Mouse (Mus musculus) testis, adult 2 months (tissue): Measurements from ENCODE around the gene Srm. TPM values are rescaled to one million over a fixed set of nuclear protein-coding genes. Genes with fewer than 3 reads are reported as not detected.
A peak's percentile ranks its signal among the peaks of the same experiment; 100 is the strongest.

Experiments
- H3K27ac ChIP-seq: fragments of 200-500 bp; 2 replicates; pipeline ENCODE4 v1.5.1; 2012; ENCODE audit warnings: low read depth, low read length; ENCODE audit not compliant: control insufficient read depth, insufficient read depth
- H3K27me3 ChIP-seq: fragments of 200-500 bp; 2 replicates; pipeline ENCODE4 v1.6.1; 2012; ENCODE audit warnings: mild to moderate bottlenecking, low read length, moderate library complexity; ENCODE audit not compliant: control insufficient read depth, insufficient read depth
- H3K36me3 ChIP-seq: fragments of 200-500 bp; 2 replicates; pipeline ENCODE4 v1.6.1; 2012; ENCODE audit warnings: mild to moderate bottlenecking, low read length; ENCODE audit not compliant: control insufficient read depth, insufficient read depth
- H3K4me1 ChIP-seq: fragments of 200-500 bp; 2 replicates; pipeline ENCODE4 v1.6.1; 2012; ENCODE audit warnings: low read length; ENCODE audit not compliant: control insufficient read depth, insufficient read depth
- H3K4me3 ChIP-seq: fragments of 200-500 bp; 2 replicates; pipeline ENCODE4 v1.5.1; 2012; ENCODE audit warnings: low read depth, mild to moderate bottlenecking, low read length, moderate library complexity, mixed read lengths; ENCODE audit not compliant: control insufficient read depth
- CTCF ChIP-seq: fragments of 200-500 bp; IDR thresholded peaks from 2 replicates; pipeline ENCODE4 v1.5.1; 2012; ENCODE audit warnings: low read depth, mild to moderate bottlenecking, inconsistent platforms, low read length, moderate library complexity; ENCODE audit not compliant: control insufficient read depth, insufficient read depth, insufficient replicate concordance
- POLR2A ChIP-seq: fragments of 200-500 bp; IDR thresholded peaks from 2 replicates; pipeline ENCODE4 v1.6.1; 2012; ENCODE audit warnings: low read depth, mild to moderate bottlenecking, inconsistent platforms, low read length, moderate library complexity; ENCODE audit not compliant: control insufficient read depth
- polyA plus RNA-seq: library from polyadenylated mRNA; depleted of rRNA; stranded (reverse); fragments of >200 nt; gene quantifications from 2 replicates; pipeline ENCODE4 v1.2.3, GENCODE M21; 2012

Srm gene
- polyA plus RNA-seq, 1 experiment: 11.1 TPM

GRCm38 (mm10) chr4:148625756-148626622 is 34.7 kb downstream of the Srm start:
- Histone ChIP-seq H3K36me3 (peaks cover 7% of the 10 kb centered on the region), H3K27me3 (no peaks in the 10 kb centered on the region), H3K27ac (peak overlapping the region; percentile 100), H3K4me1 (peaks cover 6% of the 10 kb centered on the region; the same call in 1 of the 2 replicates), H3K4me3 (peak overlapping the region; percentile 95)
- no peak; the same call in 1 of the 2 replicates for TF ChIP-seq POLR2A
- TF ChIP-seq CTCF: no peak

GRCm38 (mm10) chr4:148626623-148627185 is 35.4 kb downstream of the Srm start, which contains the start of gene Tardbp:
Gene Tardbp, minus strand, starts transcription at chr4:148627019.
- Histone ChIP-seq H3K27ac (peak within 1 kb of the TSS; percentile 100), H3K27me3 (no peaks in the 10 kb centered on the region), H3K4me1 (peaks cover 6% of the 10 kb centered on the region; the same call in 1 of the 2 replicates), H3K36me3 (peaks cover 5% of the 10 kb centered on the region), H3K4me3 (peak within 1 kb of the TSS; percentile 95)
- TF ChIP-seq CTCF: no peak
- TF ChIP-seq POLR2A: peak; percentile 96

- no peaks in the 10 kb centered on the region for H3K27me3 ChIP-seq
- peaks cover 5% of the 10 kb centered on the region for H3K36me3 ChIP-seq
- H3K4me3 ChIP-seq: peak overlapping the region; percentile 42
- no peak for TF ChIP-seq CTCF
- TF ChIP-seq POLR2A: no peak
- H3K4me1 ChIP-seq: peaks cover 6% of the 10 kb centered on the region; the same call in 1 of the 2 replicates
- H3K27ac ChIP-seq: peak overlapping the region; percentile 71
These were observed 35.9 kb downstream of the Srm start for GRCm38 (mm10) chr4:148627246-148627645.

GRCm38 (mm10) chr4:148632013-148632692 is 40.9 kb downstream of the Srm start:
- Histone ChIP-seq H3K27ac (no peak overlapping the region), H3K4me1 (peaks cover 6% of the 10 kb centered on the region; the same call in 1 of the 2 replicates), H3K27me3 (no peaks in the 10 kb centered on the region), H3K36me3 (no peaks in the 10 kb centered on the region), H3K4me3 (no peak overlapping the region)
- TF ChIP-seq CTCF: no peak
- no peak for TF ChIP-seq POLR2A

- Histone ChIP-seq H3K36me3 (no peaks in the 10 kb centered on the region), H3K27me3 (no peaks in the 10 kb centered on the region), H3K4me1 (no peaks in the 10 kb centered on the region), H3K27ac (no peak overlapping the region), H3K4me3 (no peak overlapping the region)
- TF ChIP-seq CTCF (no peak), POLR2A (no peak)
These were observed 42.2 kb downstream of the Srm start for GRCm38 (mm10) chr4:148633395-148634061.

- no peak overlapping the region for H3K4me3 ChIP-seq
- TF ChIP-seq POLR2A: no peak
- no peak for TF ChIP-seq CTCF
- H3K36me3 ChIP-seq: no peaks in the 10 kb centered on the region
- H3K27ac ChIP-seq: no peak overlapping the region
- H3K27me3 ChIP-seq: no peaks in the 10 kb centered on the region
- no peaks in the 10 kb centered on the region for H3K4me1 ChIP-seq
These were observed 44.0 kb downstream of the Srm start for GRCm38 (mm10) chr4:148635309-148635708.
